In the genomic region with DNA sequence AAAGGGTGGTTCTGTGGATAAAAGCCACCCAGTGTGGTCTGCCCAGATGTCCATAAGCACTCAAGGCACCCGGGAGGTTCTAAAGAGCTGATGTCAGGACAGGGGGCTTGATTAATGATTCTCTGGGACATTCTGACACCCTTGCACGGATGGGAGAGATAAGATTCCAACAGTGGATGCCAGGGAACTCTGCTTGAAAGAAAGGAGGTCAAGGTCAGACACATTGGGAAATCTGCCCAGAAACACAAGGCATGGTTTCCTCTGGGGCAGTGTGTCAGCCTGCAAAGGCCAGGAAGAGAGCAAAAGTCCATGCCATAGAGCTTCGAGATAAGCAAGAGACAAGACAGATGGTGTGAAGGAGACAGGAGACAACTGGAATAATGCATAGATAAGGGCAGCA, we compare ENCODE assay signal across 11 mouse cellular contexts.
A peak's percentile ranks its signal among the peaks of the same experiment; 100 is the strongest.
DNase-seq lines count a peak whose midpoint lies in the region; ATAC-seq and TF ChIP-seq lines count a peak whose summit lies in the region.
"Had no signal": no experiment of that assay in that cellular context is flagged by ENCODE, and none has a peak within 500 bp of the region (broad histone marks: within the 10 kb centered on the region; RNA-seq: fewer than 3 reads in every experiment).

No protein-coding gene starts in this region.

- WGBS in midbrain, postnatal 0 days: 67% methylated on average over 3 of the region's 3 CpGs

- peak; percentile 86 to 94 for DNase-seq in adrenal gland, adult (ENCODE audit: inconsistent age in 2 of 2, low spot score in 1 of 2)
- peak; percentile 67 for DNase-seq in embryo, embryonic 10.5 days (ENCODE audit: low spot score)
- peak; percentile 60 for DNase-seq in heart, postnatal 4 days
- peak; percentile 55 for DNase-seq in lung, postnatal 14 days
- DNase-seq in frontal cortex, adult 2 months (ENCODE audit: extremely low spot score in 1 of 2, low spot score in 1 of 2): no peak
- DNase-seq in right cerebral cortex, postnatal 4 days: no peak
- no peak for DNase-seq in cerebellum, postnatal 25 days
- no peak for DNase-seq in midbrain, postnatal 0 days (ENCODE audit: low spot score)
- DNase-seq: thymus, postnatal 25 days had no signal

- H3K4me2 ChIP-seq in midbrain, postnatal 0 days (ENCODE audit: low read depth, low read length, poor library complexity, severe bottlenecking): no peak overlapping the region
- H3K4me2 ChIP-seq: embryonic facial prominence, embryonic 12.5 days had no signal

- no peak for TF ChIP-seq CTCF in midbrain, postnatal 0 days (IDR thresholded peaks at IDR 0.05)

- no peaks in the 10 kb centered on the region for H3K9me3 ChIP-seq in midbrain, postnatal 0 days (ENCODE audit: low read length)
- H3K9me3 ChIP-seq: embryonic facial prominence, embryonic 12.5 days had no signal

- H3K36me3 ChIP-seq in midbrain, postnatal 0 days (ENCODE audit: insufficient read depth, low read length): no peaks in the 10 kb centered on the region
- H3K36me3 ChIP-seq: embryonic facial prominence, embryonic 12.5 days had no signal

- H3K4me3 ChIP-seq in midbrain, postnatal 0 days (ENCODE audit: low read depth, low read length): no peak overlapping the region
- H3K4me3 ChIP-seq: embryonic facial prominence, embryonic 12.5 days; myocyte had no signal

- H3K4me1 ChIP-seq in midbrain, postnatal 0 days (ENCODE audit: insufficient read depth, low read length): no peaks in the 10 kb centered on the region
- H3K4me1 ChIP-seq: embryonic facial prominence, embryonic 12.5 days had no signal

- H3K9ac ChIP-seq in midbrain, postnatal 0 days (replicated peaks; ENCODE audit: low read length, poor library complexity, severe bottlenecking): no peak overlapping the region
- H3K9ac ChIP-seq: embryonic facial prominence, embryonic 12.5 days had no signal

- ATAC-seq in midbrain, postnatal 0 days (ENCODE audit: low FRiP score): no peak

- no peaks in the 10 kb centered on the region for H3K27me3 ChIP-seq in midbrain, postnatal 0 days (ENCODE audit: insufficient read depth, low read length)
- H3K27me3 ChIP-seq: embryonic facial prominence, embryonic 12.5 days had no signal

- H3K27ac ChIP-seq in midbrain, postnatal 0 days (ENCODE audit: low read depth, low read length): no peak overlapping the region
- H3K27ac ChIP-seq: embryonic facial prominence, embryonic 12.5 days had no signal

Comparison
In these comparisons a context has a peak if more than half of its experiments do, and no peak if none do; other contexts are left out.
1. DNase-seq: peak in adrenal gland, adult (2 of 2), embryo, embryonic 10.5 days (single experiment), heart, postnatal 4 days (single experiment) and lung, postnatal 14 days (single experiment); none in frontal cortex, adult 2 months (0 of 2), right cerebral cortex, postnatal 4 days (single experiment), cerebellum, postnatal 25 days (0 of 2) and midbrain, postnatal 0 days (single experiment).